Mouse (Mus musculus) granulocyte monocyte progenitor cell, adult 5-6 weeks (primary cell): ENCODE measurements around the gene Pappa. TPM values are rescaled to one million over a fixed set of nuclear protein-coding genes. Genes with fewer than 3 reads are reported as not detected.

Experiments used
- ATAC-seq: replicated peaks from 2 replicates; pipeline ENCODE4 v1.8.0; 2016; ENCODE audit warnings: mild to moderate bottlenecking, moderate TSS enrichment, inconsistent platforms; ENCODE audit not compliant: poor library complexity, severe bottlenecking
- total RNA-seq, 2 experiments: library from RNA; stranded (forward) in 1 of 2; stranded (reverse) in 1 of 2; fragments of 200-712, 200-1000 nt in 1 of 2; fragments of >200 nt in 1 of 2; fragmentation: Nextera tagmentation in 1 of 2; gene quantifications; 2 replicates each; pipeline ENCODE4 v1.2.3; 2014 to 2017

The Pappa gene
- total RNA-seq, 2 experiments from 2014 or later = not detected

GRCm38 (mm10) chr4:65317877-65318525, 194.0 kb downstream of the Pappa start:
- no peak for ATAC-seq

- no peak for ATAC-seq
Observed at GRCm38 (mm10) chr4:65321340-65321739, 197.4 kb downstream of the Pappa start.

- no peak for ATAC-seq
Observed at GRCm38 (mm10) chr4:65321959-65322358, 198.0 kb downstream of the Pappa start.

GRCm38 (mm10) chr4:65325816-65326215, 201.8 kb downstream of the Pappa start:
- no peak for ATAC-seq

DNA sequence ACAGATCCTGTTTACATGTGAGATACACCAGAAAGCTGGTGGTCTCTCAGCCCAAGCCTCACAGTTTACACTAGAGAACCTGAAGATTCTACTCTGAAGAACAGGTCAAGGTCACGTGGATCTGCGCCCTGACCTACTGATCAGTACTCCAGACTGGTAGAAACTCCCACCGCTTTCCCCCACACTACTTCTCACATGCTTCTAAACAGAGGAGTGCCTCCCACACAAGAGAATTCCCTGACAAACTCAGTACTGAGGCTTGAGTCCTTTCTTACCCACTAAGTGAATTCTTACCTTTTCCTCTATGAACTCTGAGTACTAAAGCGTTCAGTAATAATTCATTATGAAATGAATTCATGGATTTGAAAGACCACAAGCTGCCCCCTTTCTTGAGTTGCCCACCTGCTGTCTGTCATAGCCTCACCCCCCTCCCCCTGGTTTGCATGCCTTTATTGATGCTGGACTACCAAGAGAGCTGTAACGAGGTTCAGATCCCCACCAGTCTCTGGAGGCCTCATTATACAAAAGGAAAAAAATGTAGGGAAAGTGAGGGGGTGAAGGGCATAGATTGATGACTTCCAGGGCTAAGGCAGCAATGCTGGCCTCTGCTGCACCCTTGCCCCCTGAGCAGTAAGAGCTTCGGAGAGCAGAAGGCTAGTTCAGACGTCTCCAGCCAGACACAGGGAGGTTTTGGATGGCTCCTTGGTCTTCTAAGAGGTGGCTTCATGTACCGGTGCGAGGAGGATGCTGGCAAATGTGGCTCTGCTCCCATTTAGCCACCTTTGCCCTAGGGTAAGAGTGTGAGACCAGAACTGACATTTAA, 204.7 kb downstream of the Pappa start:
- no peak for ATAC-seq

- no peak for ATAC-seq
Observed at GRCm38 (mm10) chr4:65333718-65334117, 209.7 kb downstream of the Pappa start.

- ATAC-seq = no peak
Observed at GRCm38 (mm10) chr4:65341766-65342165, 217.8 kb downstream of the Pappa start.

DNA sequence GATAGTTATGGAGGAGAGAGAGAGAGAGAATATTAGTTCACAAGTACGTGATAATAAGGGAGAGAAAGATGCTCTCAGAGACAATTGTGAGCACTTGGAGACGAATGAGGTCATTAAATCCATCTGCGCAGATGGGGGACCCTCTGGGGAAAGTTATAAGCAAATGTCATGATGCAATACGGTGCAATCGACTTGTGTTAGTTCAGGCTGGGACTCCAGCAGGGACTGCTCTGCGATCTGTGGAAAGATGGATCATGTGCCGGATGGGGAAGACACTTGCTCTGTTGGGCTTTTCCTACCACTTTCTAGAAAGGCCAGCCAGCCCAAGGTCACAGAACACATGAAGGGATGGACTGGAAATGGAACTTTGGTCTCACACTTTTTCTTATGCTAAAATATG, 226.5 kb downstream of the Pappa start:
- ATAC-seq = no peak

- no peak; the same call in 1 of the 2 replicates for ATAC-seq
Observed at GRCm38 (mm10) chr4:65354580-65354979, 230.6 kb downstream of the Pappa start.

GRCm38 (mm10) chr4:65367135-65367534, 243.2 kb downstream of the Pappa start:
- ATAC-seq = no peak

GRCm38 (mm10) chr4:65372731-65373130, 248.8 kb downstream of the Pappa start:
- ATAC-seq = no peak

DNA sequence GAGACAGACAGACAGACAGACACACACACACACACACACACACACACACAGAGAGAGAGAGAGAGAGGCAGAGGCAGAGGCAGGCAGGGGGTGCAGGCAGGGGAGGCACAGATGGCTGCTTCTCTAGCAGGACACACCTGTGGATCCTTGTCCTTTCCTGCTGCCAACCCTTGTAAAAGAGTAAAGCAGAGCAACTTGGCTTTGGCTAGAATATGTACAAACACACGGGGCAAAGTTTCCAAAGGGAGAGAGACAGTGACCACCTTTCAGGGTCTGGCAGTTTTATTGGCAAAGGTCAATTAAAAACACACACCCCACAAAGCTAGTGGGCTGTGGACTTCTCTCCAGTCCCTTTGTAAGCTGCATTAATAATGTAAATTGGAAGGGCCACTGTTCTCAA, 249.9 kb downstream of the Pappa start:
- no peak for ATAC-seq

DNA sequence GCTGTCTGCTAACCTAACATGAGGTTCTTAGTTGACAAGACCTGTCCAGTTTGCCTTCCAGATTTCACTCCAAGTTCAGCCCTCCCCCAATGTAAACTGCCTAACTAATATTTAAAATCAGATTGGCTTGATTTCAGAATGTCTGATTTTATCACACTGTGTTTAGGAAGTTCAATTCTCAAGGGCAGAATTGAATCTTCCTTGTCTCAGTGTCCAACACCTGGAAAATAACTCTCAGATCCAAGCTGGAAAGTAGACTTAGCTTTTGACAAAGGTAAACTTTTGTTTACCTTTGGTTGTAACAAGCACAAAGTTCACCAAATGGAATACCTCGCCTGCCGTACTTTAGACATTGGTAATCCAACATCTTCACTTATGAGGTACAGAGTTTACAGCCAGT, 252.6 kb downstream of the Pappa start:
- ATAC-seq = no peak

GRCm38 (mm10) chr4:65379461-65379860, 255.5 kb downstream of the Pappa start:
- ATAC-seq = no peak

- ATAC-seq = no peak
Observed at GRCm38 (mm10) chr4:65383070-65383469, 259.1 kb downstream of the Pappa start.

DNA sequence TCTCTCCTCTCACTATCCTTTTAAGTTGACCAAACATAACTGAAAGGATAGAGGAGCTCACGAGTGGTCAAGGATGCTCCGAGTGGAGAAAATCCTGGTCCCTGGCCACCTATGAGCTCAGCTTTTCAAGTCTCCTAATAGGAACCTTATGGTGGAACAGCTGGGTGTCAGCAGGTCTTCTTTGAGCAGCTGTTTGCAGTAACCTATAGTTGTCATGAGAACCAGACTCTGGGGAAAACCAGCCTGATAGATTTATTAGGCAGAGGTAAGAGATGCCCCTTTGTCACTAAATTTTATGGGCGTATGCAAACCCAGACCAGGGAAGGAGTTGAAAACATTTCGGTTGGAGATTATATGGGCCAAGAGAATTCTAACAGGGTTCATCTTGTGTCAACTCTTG, 267.0 kb downstream of the Pappa start:
- ATAC-seq = no peak

DNA sequence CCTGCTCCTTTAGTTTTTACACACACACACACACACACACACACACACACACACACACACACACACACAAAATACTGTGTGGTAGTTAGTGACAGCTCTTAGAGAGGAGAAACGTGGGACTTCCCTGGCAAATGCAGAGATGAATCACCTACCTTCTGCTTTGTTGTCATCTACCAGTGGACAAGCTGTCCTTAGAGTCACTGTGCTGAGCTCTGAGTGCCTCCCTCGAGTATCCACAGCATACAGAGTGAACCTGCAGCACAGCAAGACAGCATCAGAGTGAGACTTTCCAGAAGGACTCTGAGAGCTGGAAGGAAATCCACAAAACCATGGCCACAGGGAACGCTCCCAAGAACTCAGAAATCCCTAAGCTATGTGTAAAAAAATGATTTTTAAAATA, 272.8 kb downstream of the Pappa start:
- no peak for ATAC-seq

GRCm38 (mm10) chr4:65399457-65399856, 275.5 kb downstream of the Pappa start:
- no peak for ATAC-seq

DNA sequence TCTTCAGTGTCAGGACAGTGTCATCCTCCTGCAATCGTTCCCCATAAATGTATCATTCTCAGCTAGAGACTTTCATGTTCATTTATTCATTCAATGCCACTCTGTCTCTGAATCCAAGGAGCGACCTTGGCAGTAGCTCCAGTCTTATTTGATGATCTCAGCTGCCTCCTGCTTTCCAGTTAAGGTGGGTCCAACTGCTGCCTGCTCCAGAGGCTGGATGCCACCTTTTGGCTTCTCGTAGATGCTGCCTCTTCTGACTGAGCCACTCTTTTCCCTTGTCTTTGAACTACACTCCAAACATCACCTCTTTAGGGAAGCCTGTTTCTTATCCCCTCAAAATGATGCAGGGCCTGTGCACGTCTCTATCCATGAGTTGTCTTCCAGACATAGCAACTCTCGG, 278.3 kb downstream of the Pappa start:
- no peak for ATAC-seq

DNA sequence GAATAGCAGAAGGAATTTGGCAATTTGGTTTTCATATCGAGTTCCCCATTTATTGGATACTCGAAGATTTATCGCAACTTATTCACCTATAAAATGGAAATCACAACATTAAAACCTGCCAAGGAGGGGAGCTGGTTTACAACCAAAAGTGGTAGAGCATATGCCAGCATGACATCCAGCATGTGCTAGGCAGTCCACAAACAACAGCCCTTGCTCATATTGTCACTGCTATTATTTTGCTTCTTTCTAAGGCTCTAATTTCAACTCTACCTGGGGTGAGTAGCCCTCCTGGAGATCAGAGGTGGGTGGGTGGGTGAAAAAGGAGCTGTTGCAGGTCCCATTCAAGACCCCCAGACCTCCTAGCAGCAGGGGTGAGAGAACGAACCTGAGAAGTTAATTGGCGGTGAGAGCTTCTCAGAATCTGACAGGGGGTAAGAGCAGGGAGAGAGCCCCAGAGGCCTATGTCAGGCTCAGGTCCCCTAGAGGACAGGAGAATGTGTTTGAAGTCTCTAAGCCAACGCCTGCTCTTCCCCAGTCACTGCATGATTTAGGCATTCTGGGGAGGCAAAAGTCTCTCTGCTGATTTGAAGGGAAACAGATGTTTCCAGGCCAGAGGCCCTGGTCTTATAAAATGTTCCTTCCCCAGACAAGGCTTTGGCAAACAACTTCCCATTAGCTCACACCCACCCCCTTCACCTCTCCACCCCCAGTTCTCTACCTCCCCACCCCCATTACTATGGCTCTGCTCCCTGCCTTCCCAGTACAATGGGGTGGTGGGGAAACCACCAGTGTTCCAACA, 279.1 kb downstream of the Pappa start:
- ATAC-seq = no peak
